Mouse (Mus musculus): ENCODE data around the gene Uspl1. TPM values are rescaled to one million over a fixed set of nuclear protein-coding genes. Genes with fewer than 3 reads are reported as not detected.

The Uspl1 gene
- polyA plus RNA-seq, 1 experiment, result 8.5 TPM

- no peak for DNase-seq (ENCODE audit: low read depth in 1 of 2, low spot score in 2 of 2)
- Histone ChIP-seq H3K27ac (ENCODE audit: insufficient read depth, low read length) (no peak overlapping the region), H3K36me3 (ENCODE audit: control insufficient read depth, insufficient read depth, low read length) (no peaks in the 10 kb centered on the region), H3K4me3 (ENCODE audit: extremely low read depth, insufficient read depth, insufficient read length) (no peak overlapping the region), H3K4me1 (ENCODE audit: control insufficient read depth, insufficient read depth, insufficient read length) (no peaks in the 10 kb centered on the region), H3K27me3 (ENCODE audit: control insufficient read depth, insufficient read depth, low read length) (no peaks in the 10 kb centered on the region)
- 99% methylated on average over 2 of the region's 2 CpGs for WGBS
- TF ChIP-seq CTCF (IDR thresholded peaks at IDR 0.05; ENCODE audit: extremely low read depth, insufficient read depth, insufficient read length, insufficient replicate concordance), result no peak
- no peak for TF ChIP-seq POLR2A (IDR thresholded peaks at IDR 0.05; ENCODE audit: low read depth, low read length)
These were observed 16.1 kb upstream of the Uspl1 start for GRCm38 (mm10) chr5:149168051-149168450.

- no peak overlapping the region for H3K27ac ChIP-seq (ENCODE audit: insufficient read depth, low read length)
- no peak for TF ChIP-seq CTCF (IDR thresholded peaks at IDR 0.05; ENCODE audit: extremely low read depth, insufficient read depth, insufficient read length, insufficient replicate concordance)
- WGBS, result 95% methylated on average over 9 of the region's 9 CpGs
- no peak for DNase-seq (ENCODE audit: low read depth in 1 of 2, low spot score in 2 of 2)
- no peaks in the 10 kb centered on the region for H3K27me3 ChIP-seq (ENCODE audit: control insufficient read depth, insufficient read depth, low read length)
- no peaks in the 10 kb centered on the region for H3K4me1 ChIP-seq (ENCODE audit: control insufficient read depth, insufficient read depth, insufficient read length)
- no peaks in the 10 kb centered on the region for H3K36me3 ChIP-seq (ENCODE audit: control insufficient read depth, insufficient read depth, low read length)
- no peak overlapping the region for H3K4me3 ChIP-seq (ENCODE audit: extremely low read depth, insufficient read depth, insufficient read length)
These were observed 15.3 kb upstream of the Uspl1 start for GRCm38 (mm10) chr5:149168816-149169215.

- H3K4me3 ChIP-seq (ENCODE audit: extremely low read depth, insufficient read depth, insufficient read length), result no peak overlapping the region
- no peak for DNase-seq (ENCODE audit: low read depth in 1 of 2, low spot score in 2 of 2)
- no peaks in the 10 kb centered on the region for H3K27me3 ChIP-seq (ENCODE audit: control insufficient read depth, insufficient read depth, low read length)
- 87% methylated on average over 8 of the region's 8 CpGs for WGBS
- TF ChIP-seq CTCF (IDR thresholded peaks at IDR 0.05; ENCODE audit: extremely low read depth, insufficient read depth, insufficient read length, insufficient replicate concordance) (no peak), POLR2A (IDR thresholded peaks at IDR 0.05; ENCODE audit: low read depth, low read length) (no peak)
- no peak overlapping the region for H3K27ac ChIP-seq (ENCODE audit: insufficient read depth, low read length)
- no peaks in the 10 kb centered on the region for H3K4me1 ChIP-seq (ENCODE audit: control insufficient read depth, insufficient read depth, insufficient read length)
- no peaks in the 10 kb centered on the region for H3K36me3 ChIP-seq (ENCODE audit: control insufficient read depth, insufficient read depth, low read length)
These were observed 13.1 kb upstream of the Uspl1 start for GRCm38 (mm10) chr5:149170841-149171588.

GRCm38 (mm10) chr5:149172246-149172645 is 11.9 kb upstream of the Uspl1 start:
- 84% methylated on average over 10 of the region's 10 CpGs for WGBS
- H3K4me3 ChIP-seq (ENCODE audit: extremely low read depth, insufficient read depth, insufficient read length), result no peak overlapping the region
- no peak for DNase-seq (ENCODE audit: low read depth in 1 of 2, low spot score in 2 of 2)
- H3K27me3 ChIP-seq (ENCODE audit: control insufficient read depth, insufficient read depth, low read length), result no peaks in the 10 kb centered on the region
- TF ChIP-seq CTCF (IDR thresholded peaks at IDR 0.05; ENCODE audit: extremely low read depth, insufficient read depth, insufficient read length, insufficient replicate concordance), result no peak
- TF ChIP-seq POLR2A (IDR thresholded peaks at IDR 0.05; ENCODE audit: low read depth, low read length), result no peak
- H3K27ac ChIP-seq (ENCODE audit: insufficient read depth, low read length), result no peak overlapping the region
- no peaks in the 10 kb centered on the region for H3K36me3 ChIP-seq (ENCODE audit: control insufficient read depth, insufficient read depth, low read length)
- no peaks in the 10 kb centered on the region for H3K4me1 ChIP-seq (ENCODE audit: control insufficient read depth, insufficient read depth, insufficient read length)

- Histone ChIP-seq H3K4me1 (ENCODE audit: control insufficient read depth, insufficient read depth, insufficient read length) (no peaks in the 10 kb centered on the region), H3K36me3 (ENCODE audit: control insufficient read depth, insufficient read depth, low read length) (no peaks in the 10 kb centered on the region), H3K27ac (ENCODE audit: insufficient read depth, low read length) (no peak overlapping the region), H3K27me3 (ENCODE audit: control insufficient read depth, insufficient read depth, low read length) (no peaks in the 10 kb centered on the region), H3K4me3 (ENCODE audit: extremely low read depth, insufficient read depth, insufficient read length) (no peak overlapping the region)
- TF ChIP-seq POLR2A (IDR thresholded peaks at IDR 0.05; ENCODE audit: low read depth, low read length) (no peak), CTCF (IDR thresholded peaks at IDR 0.05; ENCODE audit: extremely low read depth, insufficient read depth, insufficient read length, insufficient replicate concordance) (no peak)
- WGBS, result 89% methylated on average over 7 of the region's 7 CpGs
- DNase-seq (ENCODE audit: low read depth in 1 of 2, low spot score in 2 of 2), result no peak
These were observed 9.6 kb upstream of the Uspl1 start for GRCm38 (mm10) chr5:149174527-149174926.

GRCm38 (mm10) chr5:149175736-149176135 is 8.4 kb upstream of the Uspl1 start:
- TF ChIP-seq CTCF (IDR thresholded peaks at IDR 0.05; ENCODE audit: extremely low read depth, insufficient read depth, insufficient read length, insufficient replicate concordance) (no peak), POLR2A (IDR thresholded peaks at IDR 0.05; ENCODE audit: low read depth, low read length) (no peak)
- H3K36me3 ChIP-seq (ENCODE audit: control insufficient read depth, insufficient read depth, low read length), result no peaks in the 10 kb centered on the region
- no peak overlapping the region for H3K27ac ChIP-seq (ENCODE audit: insufficient read depth, low read length)
- H3K4me1 ChIP-seq (ENCODE audit: control insufficient read depth, insufficient read depth, insufficient read length), result no peaks in the 10 kb centered on the region; the same call in 1 of the 2 replicates
- H3K4me3 ChIP-seq (ENCODE audit: extremely low read depth, insufficient read depth, insufficient read length), result no peak overlapping the region
- DNase-seq (ENCODE audit: low read depth in 1 of 2, low spot score in 2 of 2), result no peak
- H3K27me3 ChIP-seq (ENCODE audit: control insufficient read depth, insufficient read depth, low read length), result no peaks in the 10 kb centered on the region
- 97% methylated on average over 6 of the region's 6 CpGs for WGBS

GRCm38 (mm10) chr5:149178095-149178494 is 6.1 kb upstream of the Uspl1 start:
- no peaks in the 10 kb centered on the region for H3K27me3 ChIP-seq (ENCODE audit: control insufficient read depth, insufficient read depth, low read length)
- 84% methylated on average over 5 of the region's 5 CpGs for WGBS

More at GRCm38 (mm10) chr5:149178095-149178494, 6.1 kb upstream of the Uspl1 start:
- no peaks in the 10 kb centered on the region; the same call in 1 of the 2 replicates for H3K4me1 ChIP-seq (ENCODE audit: control insufficient read depth, insufficient read depth, insufficient read length)
- H3K36me3 ChIP-seq (ENCODE audit: control insufficient read depth, insufficient read depth, low read length), result no peaks in the 10 kb centered on the region
- DNase-seq (ENCODE audit: low read depth in 1 of 2, low spot score in 2 of 2), result no peak
- no peak overlapping the region for H3K27ac ChIP-seq (ENCODE audit: insufficient read depth, low read length)
- H3K4me3 ChIP-seq (ENCODE audit: extremely low read depth, insufficient read depth, insufficient read length), result no peak overlapping the region
- TF ChIP-seq CTCF (IDR thresholded peaks at IDR 0.05; ENCODE audit: extremely low read depth, insufficient read depth, insufficient read length, insufficient replicate concordance), result no peak
- TF ChIP-seq POLR2A (IDR thresholded peaks at IDR 0.05; ENCODE audit: low read depth, low read length), result no peak
